Mouse (Mus musculus) adrenal gland, adult (tissue): Measurements from ENCODE around the gene Bhmt.
"Not testable (repeated sequence)": the region's sequence is repeated elsewhere in the genome, so short reads cannot be mapped to it uniquely, and the experiment has no call there.

Experiments used
- DNase-seq, 2 experiments: peaks; one replicate each; pipeline ENCODE4 v3.0.0; 2022 to 2023; ENCODE audit warnings: low spot score in 1 of 2; ENCODE audit not compliant: inconsistent age in 2 of 2

Bhmt gene

GRCm38 (mm10) chr13:93608476-93608875, 29.3 kb downstream of the Bhmt start:
- no peak for DNase-seq

GRCm38 (mm10) chr13:93607701-93608100, 30.1 kb downstream of the Bhmt start:
- DNase-seq, result no peak

GRCm38 (mm10) chr13:93606868-93607578, 30.7 kb downstream of the Bhmt start:
- DNase-seq, result peak; percentile 13 to 61

GRCm38 (mm10) chr13:93604698-93605097, 33.1 kb downstream of the Bhmt start:
- no peak for DNase-seq

GRCm38 (mm10) chr13:93601527-93601926, 36.2 kb downstream of the Bhmt start:
- DNase-seq, result no peak

GRCm38 (mm10) chr13:93593040-93593699, 44.6 kb downstream of the Bhmt start:
- no peak for DNase-seq

- DNase-seq, result not testable (repeated sequence)
Observed at GRCm38 (mm10) chr13:93582526-93582925, 55.2 kb downstream of the Bhmt start.

- DNase-seq, result no peak
Observed at GRCm38 (mm10) chr13:93580431-93580830, 57.3 kb downstream of the Bhmt start.

- DNase-seq, result no peak
Observed at GRCm38 (mm10) chr13:93569676-93570075, 68.1 kb downstream of the Bhmt start.
